In the genomic region with DNA sequence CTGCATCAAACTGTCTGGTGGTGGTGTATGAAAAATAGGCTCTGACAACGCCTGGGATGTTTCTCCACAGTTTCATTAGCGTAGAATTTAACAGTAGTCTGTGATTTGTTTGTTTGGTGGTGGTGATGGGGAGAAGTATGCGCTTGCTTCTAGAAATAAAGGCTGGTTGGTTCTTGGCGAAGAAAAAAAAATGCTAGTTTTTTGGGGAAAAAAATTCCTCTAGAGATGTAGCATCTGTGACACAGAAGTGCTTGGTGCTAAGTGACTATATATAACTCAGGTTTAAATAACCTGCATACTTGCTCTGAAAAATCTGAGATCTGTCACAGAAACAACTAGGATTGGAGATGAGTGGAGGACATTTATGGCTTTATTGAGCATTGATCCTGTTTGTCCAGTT, we compare ENCODE assay signal across 8 mouse cellular contexts. TPM values are rescaled to one million over a fixed set of nuclear protein-coding genes. Genes with fewer than 3 reads are reported as not detected.
DNase-seq lines count a peak whose midpoint lies in the region; ATAC-seq and TF ChIP-seq lines count a peak whose summit lies in the region.

No protein-coding gene starts in this region.

- H3K4me3 ChIP-seq in layer of hippocampus, adult 2 months, result peak overlapping the region; percentile 69
- H3K4me3 ChIP-seq in forebrain, embryonic 11.5 days (ENCODE audit: low read depth, low read length), result no peak overlapping the region
- H3K4me3 ChIP-seq in limb, embryonic 11.5 days (ENCODE audit: low read depth, low read length), result peak overlapping the region; percentile 75; the same call in 1 of the 2 replicates
- peak overlapping the region; percentile 91 for H3K4me3 ChIP-seq in neural tube, embryonic 15.5 days (replicated peaks)

- DNase-seq in layer of hippocampus, adult 2 months (ENCODE audit: low spot score in 2 of 2), result no peak
- no peak for DNase-seq in layer of hippocampus, adult 9-11 months
- no peak for DNase-seq in forebrain, embryonic 11.5 days (ENCODE audit: low spot score)
- no peak for DNase-seq in limb, embryonic 11.5 days (ENCODE audit: low spot score)
- DNase-seq in adrenal gland, postnatal 10 days, result no peak
- DNase-seq in layer of hippocampus, adult 18-20 months (ENCODE audit: low spot score in 2 of 2), result no peak
- no peak for DNase-seq in cerebellum, adult 9-10 months

- H3K4me2 ChIP-seq in forebrain, embryonic 11.5 days (ENCODE audit: low read depth, low read length, severe bottlenecking), result peak overlapping the region; percentile 97; the same call in 1 of the 2 replicates
- H3K4me2 ChIP-seq in limb, embryonic 11.5 days (ENCODE audit: low read depth, severe bottlenecking), result peak overlapping the region; percentile 99
- H3K4me2 ChIP-seq in neural tube, embryonic 15.5 days, result peak overlapping the region; percentile 85

- no peaks in the 10 kb centered on the region for H3K9me3 ChIP-seq in forebrain, embryonic 11.5 days (ENCODE audit: control insufficient read depth, low read length)
- H3K9me3 ChIP-seq in limb, embryonic 11.5 days (ENCODE audit: control insufficient read depth, low read length), result no peaks in the 10 kb centered on the region
- H3K9me3 ChIP-seq in neural tube, embryonic 15.5 days (replicated peaks), result no peaks in the 10 kb centered on the region

- no peak for ATAC-seq in forebrain, embryonic 11.5 days (replicated peaks; ENCODE audit: low FRiP score)
- ATAC-seq in limb, embryonic 11.5 days (ENCODE audit: insufficient number of reproducible peaks, low FRiP score, low TSS enrichment, low read depth), result no peak
- no peak for ATAC-seq in neural tube, embryonic 15.5 days (ENCODE audit: low FRiP score)

- H3K27me3 ChIP-seq in forebrain, embryonic 11.5 days (ENCODE audit: control insufficient read depth, insufficient read depth, low read length), result no peaks in the 10 kb centered on the region; the same call in 1 of the 2 replicates
- H3K27me3 ChIP-seq in limb, embryonic 11.5 days (ENCODE audit: control insufficient read depth, insufficient read depth, low read length), result no peaks in the 10 kb centered on the region
- H3K27me3 ChIP-seq in neural tube, embryonic 15.5 days (replicated peaks), result no peaks in the 10 kb centered on the region

- no peak overlapping the region for H3K9ac ChIP-seq in forebrain, embryonic 11.5 days (ENCODE audit: low read length)
- 0 out of 2 replicates have a peak overlapping the region, but pooled peaks have one; percentile 17 for H3K9ac ChIP-seq in limb, embryonic 11.5 days (ENCODE audit: low read length)
- H3K9ac ChIP-seq in neural tube, embryonic 15.5 days (replicated peaks), result peak overlapping the region; percentile 88

- H3K36me3 ChIP-seq in forebrain, embryonic 11.5 days (ENCODE audit: control insufficient read depth, insufficient read depth, low read length), result no peaks in the 10 kb centered on the region
- H3K36me3 ChIP-seq in limb, embryonic 11.5 days (ENCODE audit: control insufficient read depth, insufficient read depth, low read length), result no peaks in the 10 kb centered on the region
- H3K36me3 ChIP-seq in neural tube, embryonic 15.5 days, result no peaks in the 10 kb centered on the region

- peak overlapping the region; percentile 98 for H3K27ac ChIP-seq in layer of hippocampus, adult 2 months
- no peak overlapping the region for H3K27ac ChIP-seq in forebrain, embryonic 11.5 days (ENCODE audit: low read depth, low read length)
- H3K27ac ChIP-seq in limb, embryonic 11.5 days (replicated peaks; ENCODE audit: low read depth, low read length), result no peak overlapping the region
- peak overlapping the region; percentile 87 for H3K27ac ChIP-seq in neural tube, embryonic 15.5 days (replicated peaks)

- WGBS in forebrain, embryonic 11.5 days, result 35% methylated on average over 4 of the region's 4 CpGs
- WGBS in limb, embryonic 11.5 days, result 28% methylated on average over 4 of the region's 4 CpGs
- WGBS in neural tube, embryonic 15.5 days, result 27% methylated on average over 4 of the region's 4 CpGs

- H3K4me1 ChIP-seq in forebrain, embryonic 11.5 days (replicated peaks; ENCODE audit: control insufficient read depth, insufficient read depth, low read length), result 0 out of 2 replicates have a peak, but pooled peaks cover 2% of the 10 kb centered on the region
- H3K4me1 ChIP-seq in limb, embryonic 11.5 days (ENCODE audit: control insufficient read depth, insufficient read depth, low read length), result peaks cover 10% of the 10 kb centered on the region
- peaks cover 52% of the 10 kb centered on the region for H3K4me1 ChIP-seq in neural tube, embryonic 15.5 days

- TF ChIP-seq CTCF in layer of hippocampus, adult 2 months (conservative IDR thresholded peaks at IDR 0.05), result no peak

RNA-seq across cellular contexts. Expression of a gene that starts 1.5 kb away (rescaled TPM):
- 10 to 100 TPM; 75.0 to 78.4 TPM for total RNA-seq in layer of hippocampus, adult 2 months (2021)
- 16.2 and 16.6 TPM in 2 replicates for polyA plus RNA-seq in forebrain, embryonic 11.5 days (2014; fragmentation: Nextera tagmentation; extraction: Ambion mirVana)
- polyA plus RNA-seq in limb, embryonic 11.5 days (2014; fragmentation: Nextera tagmentation; extraction: Ambion mirVana), result 24.6 and 29.2 TPM in 2 replicates
- polyA plus RNA-seq in neural tube, embryonic 15.5 days (2015; fragmentation: Nextera tagmentation; extraction: Ambion mirVana), result 10.8 and 15.1 TPM in 2 replicates
- total RNA-seq in adrenal gland, postnatal 10 days (2021), result 10 to 100 TPM; 69.5 to 75.8 TPM
- 10 to 100 TPM; 75.7 to 84.1 TPM for total RNA-seq in layer of hippocampus, adult 18-20 months (2021)

Comparison
In these comparisons a context has a peak if more than half of its experiments do, and no peak if none do; other contexts are left out.
1. H3K27ac ChIP-seq: peak in layer of hippocampus, adult 2 months (single experiment) and neural tube, embryonic 15.5 days (single experiment); none in forebrain, embryonic 11.5 days (single experiment) and limb, embryonic 11.5 days (single experiment).
2. Peak in every context shown above with its lines, with median percentiles within 50 percentile points of each other: H3K4me2 ChIP-seq.